Mouse (Mus musculus) urinary bladder, adult 2 months (tissue): ENCODE results near the gene Zfyve27. TPM values are rescaled to one million over a fixed set of nuclear protein-coding genes. Genes with fewer than 3 reads are reported as not detected.

Experiments used
- DNase-seq: peaks from one replicate; pipeline ENCODE4 v3.0.0; 2022; ENCODE audit warnings: low spot score
- polyA plus RNA-seq: library from polyadenylated mRNA; depleted of rRNA; stranded (reverse); fragments of >200 nt; gene quantifications from 2 replicates; pipeline ENCODE4 v1.2.3, GENCODE M21; 2012; rRNA removed

Zfyve27 gene
- polyA plus RNA-seq, 1 experiment = 50.3 TPM

DNA sequence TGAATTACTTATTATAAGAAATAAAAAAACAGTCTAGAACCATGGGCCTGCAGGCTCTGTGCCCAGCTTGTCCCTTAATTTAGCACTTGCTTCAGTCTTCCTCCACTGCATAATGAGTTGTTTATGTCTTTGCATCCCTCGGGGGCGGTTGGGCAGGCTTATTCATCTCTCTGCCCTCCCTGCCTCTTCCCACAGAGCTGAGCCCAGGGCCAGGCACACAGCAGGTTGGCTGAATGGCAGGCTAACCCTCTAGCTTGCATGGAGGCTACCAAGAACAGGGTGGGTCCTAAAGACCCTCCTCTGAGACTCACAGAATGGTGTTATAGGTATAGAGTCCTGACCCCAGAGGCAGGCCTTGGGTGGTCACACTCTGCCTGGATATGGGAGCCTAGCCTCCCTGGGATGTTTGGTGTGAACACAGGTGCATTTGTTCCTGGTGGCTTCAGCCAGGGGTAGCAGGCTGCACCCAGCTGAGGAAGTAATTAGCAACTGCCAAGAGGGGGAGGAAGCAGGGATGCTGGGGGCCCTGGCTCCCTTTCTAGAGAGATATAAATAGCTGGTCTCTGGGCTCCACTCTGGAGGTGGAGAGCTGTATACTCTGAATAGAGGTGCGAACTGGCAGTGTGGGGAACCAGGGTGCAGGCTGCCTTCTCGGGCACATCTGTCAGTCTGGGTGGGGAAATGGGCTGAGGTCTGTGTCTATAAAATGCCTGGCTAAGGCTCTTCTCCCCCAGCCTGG lies 74.0 kb downstream of the Zfyve27 start:
- DNase-seq = no peak

DNA sequence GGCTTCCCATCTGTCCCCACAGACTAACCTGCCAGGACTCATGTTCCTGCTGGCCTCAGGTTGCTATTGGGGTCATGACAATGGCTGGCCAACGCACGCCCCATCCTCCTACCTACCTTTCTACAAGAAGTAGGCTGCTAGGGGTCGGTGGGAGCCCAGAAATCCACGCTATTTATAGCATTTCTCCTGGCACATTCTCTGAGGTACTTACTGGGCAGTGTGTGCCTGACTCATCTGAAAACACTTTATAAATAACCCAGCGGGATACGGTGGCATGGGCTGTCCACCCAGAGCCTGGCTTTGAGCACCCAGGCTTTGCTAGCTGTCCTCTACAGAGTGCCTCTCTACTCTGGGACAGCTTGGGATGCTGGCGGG lies 74.6 kb downstream of the Zfyve27 start:
- no peak for DNase-seq

DNA sequence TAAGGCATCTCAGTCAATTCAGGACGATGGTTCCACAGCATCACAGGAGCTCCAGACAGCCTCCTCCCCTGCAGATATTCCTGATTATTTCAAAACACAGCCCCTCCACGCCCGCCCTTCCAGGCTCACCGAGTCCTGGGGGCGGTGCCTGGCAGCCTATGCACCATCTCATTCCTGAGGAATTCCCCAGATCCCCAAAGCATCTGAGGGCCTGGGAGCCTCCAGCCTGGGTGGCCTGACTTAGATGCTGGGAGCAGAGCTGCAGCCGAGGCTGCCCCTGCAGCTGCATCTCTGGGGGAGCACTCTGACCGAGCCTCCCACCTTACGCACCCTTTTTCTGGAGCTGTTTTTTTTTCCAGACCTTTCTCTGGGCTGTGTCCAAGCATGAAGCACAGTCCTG lies 77.1 kb downstream of the Zfyve27 start:
- no peak for DNase-seq

DNA sequence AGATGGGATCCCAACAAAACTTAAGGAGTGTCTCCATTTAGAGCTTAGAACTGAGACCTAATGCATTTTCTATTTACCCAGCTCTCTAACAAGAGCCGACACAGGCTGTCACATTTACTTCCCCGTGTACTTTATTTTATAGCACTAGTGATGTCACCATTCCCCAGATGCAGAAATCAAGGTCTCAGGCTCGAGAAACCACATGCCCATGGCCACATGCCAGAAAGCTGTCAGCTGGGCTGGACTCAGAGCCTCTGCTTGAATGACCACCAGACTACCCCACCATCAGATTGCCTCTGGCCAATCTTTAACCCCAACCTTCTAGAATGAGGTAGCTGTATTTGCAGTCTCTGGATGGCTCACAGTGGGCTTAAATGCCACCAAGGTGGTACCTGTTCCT lies 79.7 kb downstream of the Zfyve27 start:
- DNase-seq = no peak

Other genes starting within 250 kb of the Zfyve27 start
- 29.5 and 31.0 TPM in 2 replicates for gene Exosc1, start 230.5 kb upstream of the Zfyve27 start, polyA plus RNA-seq
- gene Zdhhc16, start 230.5 kb upstream of the Zfyve27 start, polyA plus RNA-seq = 41.1 and 66.3 TPM in 2 replicates
- 56.3 and 60.4 TPM in 2 replicates for gene Mms19, start 182.8 kb upstream of the Zfyve27 start, polyA plus RNA-seq
- 33.2 and 39.2 TPM in 2 replicates for gene Ubtd1, start 182.2 kb upstream of the Zfyve27 start, polyA plus RNA-seq
- 0.10 TPM in 1 of 2 replicates, not detected in the other for gene Ankrd2, start 128.0 kb upstream of the Zfyve27 start, polyA plus RNA-seq
- gene Hoga1, start 118.3 kb upstream of the Zfyve27 start, polyA plus RNA-seq = 2.4 and 2.7 TPM in 2 replicates
- 0.23 and 0.24 TPM in 2 replicates for gene 4933411K16Rik, start 111.7 kb upstream of the Zfyve27 start, polyA plus RNA-seq
- gene Morn4, start 77.6 kb upstream of the Zfyve27 start, polyA plus RNA-seq = 7.4 and 8.7 TPM in 2 replicates
- gene Pi4k2a, start 73.5 kb upstream of the Zfyve27 start, polyA plus RNA-seq = 26.0 and 26.4 TPM in 2 replicates
- 28.6 and 29.1 TPM in 2 replicates for gene Avpi1, start 34.9 kb upstream of the Zfyve27 start, polyA plus RNA-seq
- 186 and 267 TPM in 2 replicates for gene Marveld1, start 16.6 kb upstream of the Zfyve27 start, polyA plus RNA-seq
- 10.3 and 12.0 TPM in 2 replicates for gene Sfrp5, start 38.3 kb downstream of the Zfyve27 start, polyA plus RNA-seq
- gene Golga7b, start 83.6 kb downstream of the Zfyve27 start, polyA plus RNA-seq = 0.10 TPM in 2 replicates